Mouse (Mus musculus): ENCODE results near the gene Sbno1. TPM values are rescaled to one million over a fixed set of nuclear protein-coding genes. Genes with fewer than 3 reads are reported as not detected.

Gene Sbno1
- total RNA-seq, 2 experiments from 2014 or later = 38.8 to 44.3 TPM

GRCm38 (mm10) chr5:124330086-124330485 lies 95.7 kb downstream of the Sbno1 start:
- DNase-seq = no peak

DNA sequence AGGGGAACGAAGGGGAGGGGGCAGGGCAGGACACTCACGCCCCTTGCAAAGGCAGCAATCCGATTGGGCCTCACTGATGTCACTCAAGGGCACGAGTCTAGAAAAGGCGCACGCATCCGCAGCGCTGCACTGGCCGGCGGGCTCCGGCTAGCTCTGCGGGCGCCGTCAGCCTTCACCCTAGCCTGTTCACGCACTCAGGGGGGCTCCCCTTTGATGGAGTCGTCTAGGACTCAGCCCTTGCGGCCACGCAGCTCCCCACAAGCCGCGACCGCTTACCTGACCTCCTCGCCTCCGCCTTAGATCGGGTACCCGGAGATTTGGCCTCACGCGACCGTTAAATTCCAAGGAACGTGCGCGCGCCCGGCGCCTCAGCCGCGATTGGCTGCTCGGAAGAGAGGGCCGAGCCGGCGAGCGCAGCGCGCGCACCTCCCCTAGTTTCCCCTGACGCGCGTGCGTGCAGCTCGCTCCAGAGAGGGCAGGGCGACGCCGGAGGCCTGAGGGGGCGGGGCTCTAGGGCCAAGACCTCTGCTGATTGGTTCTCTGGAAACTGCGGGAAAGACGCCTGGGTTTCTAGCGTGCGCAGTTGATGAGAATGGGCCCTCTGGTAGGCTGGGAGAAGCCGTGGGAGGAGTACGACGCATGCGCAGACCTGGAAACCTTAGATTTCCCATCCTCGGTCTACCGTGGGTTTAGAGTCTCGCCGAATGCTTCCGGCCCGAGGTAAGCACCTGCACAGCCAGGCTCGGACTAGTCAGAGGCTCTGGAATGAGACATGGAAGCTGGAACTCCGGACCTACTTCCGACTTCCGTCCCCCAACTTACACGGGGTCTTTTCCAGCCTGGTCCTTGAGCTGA lies 98.1 kb downstream of the Sbno1 start, which contains the start of the genes Mphosph9 and 2810006K23Rik:
Mphosph9 (minus strand) TSS at position 463 of the 855 bp plus-strand sequence.
2810006K23Rik (plus strand) TSS at position 580 of the 855 bp plus-strand sequence.
- DNase-seq = peak; percentile 99

DNA sequence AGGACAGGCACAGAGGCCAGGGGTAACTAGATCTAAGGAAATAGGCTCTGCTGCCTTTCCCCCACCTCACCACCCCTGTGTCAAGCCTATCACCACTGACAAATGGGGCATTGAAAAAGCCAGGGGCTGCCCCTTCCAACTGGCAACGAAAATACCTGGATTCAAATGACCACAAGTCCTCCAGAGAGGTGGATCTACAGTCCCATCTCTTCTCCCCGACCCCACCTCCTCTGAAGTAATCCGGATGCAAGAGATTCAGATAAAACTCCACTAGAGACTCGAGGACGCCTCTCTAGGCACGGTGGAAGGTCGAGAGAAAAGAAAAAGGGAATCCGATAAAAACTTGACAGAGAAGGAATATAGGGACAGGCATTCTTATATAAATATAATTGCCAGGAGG lies 99.0 kb downstream of the Sbno1 start:
- DNase-seq = no peak

Small RNA genes lying within 50 kb of the gene (microRNA-seq; reads per million reads assigned to microRNA genes)
- gene Gm27486 = 0.25 to 1.9 reads per million in 2 experiments

Other genes with a start within 250 kb of the Sbno1 start
- 10 to 100 TPM; 20.8 to 25.4 TPM for gene Pitpnm2, start 176.2 kb downstream of the Sbno1 start, total RNA-seq (2021)
- 1 to 10 TPM; 4.8 to 6.1 TPM for gene Mphosph9, start 98.0 kb downstream of the Sbno1 start, total RNA-seq (2021)
- 1 to 10 TPM; 7.3 to 9.5 TPM for gene 2810006K23Rik, start 97.9 kb downstream of the Sbno1 start, total RNA-seq (2021)
- 100 to 1,000 TPM; 165 to 169 TPM for gene Cdk2ap1, start 62.9 kb downstream of the Sbno1 start, total RNA-seq (2021)
- gene Kmt5a, start 13.9 kb upstream of the Sbno1 start, total RNA-seq (2021) = 10 to 100 TPM; 37.2 to 43.6 TPM
- gene Rilpl2, start 52.4 kb upstream of the Sbno1 start, total RNA-seq (2021) = 1 to 10 TPM; 6.6 to 7.9 TPM
- 10 to 100 TPM; 21.8 to 23.6 TPM for gene Snrnp35, start 57.1 kb upstream of the Sbno1 start, total RNA-seq (2021)
- 10 to 100 TPM; 48.9 to 49.3 TPM for gene Rilpl1, start 105.4 kb upstream of the Sbno1 start, total RNA-seq (2021)
- 100 to 1,000 TPM; 158 to 163 TPM for gene Tmed2, start 114.7 kb upstream of the Sbno1 start, total RNA-seq (2021)
- 1 to 10 TPM; 4.9 to 6.0 TPM for gene Ddx55, start 126.9 kb upstream of the Sbno1 start, total RNA-seq (2021)
- gene Eif2b1, start 153.1 kb upstream of the Sbno1 start, total RNA-seq (2021) = 10 to 100 TPM; 42.1 to 48.8 TPM
- 10 to 100 TPM; 17.6 to 18.2 TPM for gene Gtf2h3, start 153.1 kb upstream of the Sbno1 start, total RNA-seq (2021)
- 10 to 100 TPM; 20.4 to 25.7 TPM for gene Atp6v0a2, start 202.6 kb upstream of the Sbno1 start, total RNA-seq (2021)

Measured in gastrocnemius, postnatal 10 days (tissue).